Mouse (Mus musculus) C2C12 (cell line): ENCODE results near the gene Stk11ip.

Experiments used
- CTCF ChIP-seq: IDR thresholded peaks from one replicate; pipeline ENCODE4 v1.5.1; 2011; ENCODE audit not compliant: control insufficient read depth, insufficient read depth, insufficient read length
- FOSL1 ChIP-seq: IDR thresholded peaks from one replicate; pipeline ENCODE4 v1.8.0; 2011; ENCODE audit warnings: mild to moderate bottlenecking, low read length; ENCODE audit not compliant: poor library complexity, insufficient read depth, severe bottlenecking
- MAX ChIP-seq: IDR thresholded peaks from one replicate; pipeline ENCODE4 v1.6.1; 2011; ENCODE audit warnings: mild to moderate bottlenecking, control low read depth

- peak; percentile 28 for TF ChIP-seq MAX
- TF ChIP-seq CTCF = peak; percentile 10
- TF ChIP-seq FOSL1 = no peak
Observed at GRCm38 (mm10) chr1:75487405-75488161, 33.7 kb upstream of the Stk11ip start.
